Mouse (Mus musculus) kidney, adult 2 months (tissue): ENCODE data around the gene Gpat2.

Experiments
- CTCF ChIP-seq: fragments of 200-500 bp; conservative IDR thresholded peaks from 2 replicates; pipeline ENCODE4 v1.5.1; 2011; ENCODE audit warnings: low read depth, mild to moderate bottlenecking, control low read depth, low read length, moderate library complexity, mixed read lengths; ENCODE audit not compliant: insufficient read depth, insufficient read length
- POLR2A ChIP-seq: fragments of 200-500 bp; IDR thresholded peaks from one replicate; pipeline ENCODE4 v1.6.1; 2011; ENCODE audit warnings: low read depth, low read length, control low read depth

GRCm38 (mm10) chr2:127470661-127471060 lies 45.7 kb downstream of the Gpat2 start:
- TF ChIP-seq CTCF (no peak), POLR2A (no peak)
